26 mouse cellular contexts compared by ENCODE assay signal in genomic region chr9:77408053-77408603, GRCm38 (mm10). TPM values are rescaled to one million over a fixed set of nuclear protein-coding genes. Genes with fewer than 3 reads are reported as not detected.
"Had no signal": no experiment of that assay in that cellular context is flagged by ENCODE, and none has a peak within 500 bp of the region (broad histone marks: within the 10 kb centered on the region; RNA-seq: fewer than 3 reads in every experiment).

No protein-coding gene starts in this region.

- H3K36me3 ChIP-seq: heart, embryonic 10.5 days; heart, embryonic 12.5 days; hindbrain, embryonic 10.5 days; hindbrain, embryonic 12.5 days; intestine, embryonic 15.5 days; kidney, embryonic 15.5 days; limb, embryonic 13.5 days had no signal

- ATAC-seq: forebrain, embryonic 16.5 days; hindbrain, embryonic 16.5 days; inflammation-experienced regulatory T-cells, adult 6 months; intestine, embryonic 15.5 days; intestine, postnatal 0 days had no signal

- H3K27me3 ChIP-seq: heart, embryonic 12.5 days; hindbrain, embryonic 12.5 days; intestine, embryonic 15.5 days; kidney, embryonic 15.5 days; limb, embryonic 13.5 days had no signal

- H3K27ac ChIP-seq: gastrocnemius, adult 2 months; heart, embryonic 10.5 days; hindbrain, embryonic 10.5 days; hindbrain, embryonic 12.5 days; hindbrain, embryonic 14.5 days; intestine, embryonic 15.5 days; kidney, embryonic 15.5 days; kidney, postnatal 0 days; limb, embryonic 13.5 days had no signal

- H3K4me2 ChIP-seq: heart, embryonic 12.5 days; hindbrain, embryonic 12.5 days; hindbrain, embryonic 14.5 days; intestine, embryonic 15.5 days; kidney, embryonic 15.5 days; limb, embryonic 13.5 days had no signal

- H3K9me3 ChIP-seq: heart, embryonic 10.5 days; heart, embryonic 12.5 days; hindbrain, embryonic 10.5 days; hindbrain, embryonic 12.5 days; intestine, embryonic 15.5 days; kidney, embryonic 15.5 days; limb, embryonic 13.5 days had no signal

- H3K4me3 ChIP-seq: gastrocnemius, adult 2 months; heart, embryonic 10.5 days; heart, embryonic 12.5 days; hindbrain, embryonic 10.5 days; hindbrain, embryonic 12.5 days; intestine, embryonic 15.5 days; kidney, embryonic 15.5 days; limb, embryonic 13.5 days had no signal

- H3K9ac ChIP-seq: heart, embryonic 12.5 days; hindbrain, embryonic 12.5 days; hindbrain, embryonic 14.5 days; intestine, embryonic 15.5 days; kidney, embryonic 15.5 days; limb, embryonic 13.5 days had no signal

- H3K4me1 ChIP-seq: hindbrain, embryonic 10.5 days; hindbrain, embryonic 12.5 days; intestine, embryonic 15.5 days; kidney, embryonic 15.5 days had no signal

- DNase-seq: gastrocnemius, adult 2 months; gastrocnemius, postnatal 10 days; gastrocnemius, postnatal 25 days; heart, postnatal 10 days; heart, postnatal 4 days; kidney, adult 18-20 months; kidney, adult 8-10 months; kidney, postnatal 14 days; kidney, postnatal 36 days; layer of hippocampus, adult 9-11 months; layer of hippocampus, postnatal 36 days; left cerebral cortex, postnatal 4 days had no signal

RNA-seq across cellular contexts. Expression of gene Mlip, which starts 55.4 kb away (rescaled TPM):
- total RNA-seq: granulocyte monocyte progenitor cell, adult 5-6 weeks had no signal
